Mouse (Mus musculus): Measurements from ENCODE around the gene Oas2. TPM values are rescaled to one million over a fixed set of nuclear protein-coding genes. Genes with fewer than 3 reads are reported as not detected.

The Oas2 gene
- polyA plus RNA-seq, 1 experiment = 25.1 TPM

GRCm38 (mm10) chr5:120692034-120692433, 57.6 kb downstream of the Oas2 start:
- Histone ChIP-seq H3K4me3 (replicated peaks; ENCODE audit: control insufficient read depth, low read depth, low read length) (no peak overlapping the region), H3K27ac (ENCODE audit: control insufficient read depth, insufficient read depth, low read depth, low read length, poor library complexity) (no peak overlapping the region), H3K4me1 (ENCODE audit: control insufficient read depth, insufficient read depth, low read length) (peaks cover 6% of the 10 kb centered on the region)
- 76% methylated on average over 19 of the region's 19 CpGs for WGBS
- TF ChIP-seq CTCF (IDR thresholded peaks at IDR 0.05; ENCODE audit: control insufficient read depth, insufficient read depth, low read length) (no peak), POLR2A (IDR thresholded peaks at IDR 0.05; ENCODE audit: borderline replicate concordance, control insufficient read depth, low read depth, low read length) (no peak)

GRCm38 (mm10) chr5:120690417-120690816, 59.2 kb downstream of the Oas2 start:
- WGBS = 70% methylated on average over 4 of the region's 4 CpGs
- Histone ChIP-seq H3K27ac (ENCODE audit: control insufficient read depth, insufficient read depth, low read depth, low read length, poor library complexity) (peak overlapping the region; percentile 71), H3K4me1 (ENCODE audit: control insufficient read depth, insufficient read depth, low read length) (peaks cover 4% of the 10 kb centered on the region), H3K4me3 (replicated peaks; ENCODE audit: control insufficient read depth, low read depth, low read length) (no peak overlapping the region)
- TF ChIP-seq POLR2A (IDR thresholded peaks at IDR 0.05; ENCODE audit: borderline replicate concordance, control insufficient read depth, low read depth, low read length) (no peak), CTCF (IDR thresholded peaks at IDR 0.05; ENCODE audit: control insufficient read depth, insufficient read depth, low read length) (no peak)

GRCm38 (mm10) chr5:120688434-120688833, 61.2 kb downstream of the Oas2 start:
- WGBS = 4% methylated on average over 4 of the region's 4 CpGs
- H3K27ac ChIP-seq (ENCODE audit: control insufficient read depth, insufficient read depth, low read depth, low read length, poor library complexity) = no peak overlapping the region
- peaks cover 4% of the 10 kb centered on the region for H3K4me1 ChIP-seq (ENCODE audit: control insufficient read depth, insufficient read depth, low read length)
- no peak overlapping the region for H3K4me3 ChIP-seq (replicated peaks; ENCODE audit: control insufficient read depth, low read depth, low read length)
- TF ChIP-seq CTCF (IDR thresholded peaks at IDR 0.05; ENCODE audit: control insufficient read depth, insufficient read depth, low read length) = no peak

- Histone ChIP-seq H3K27ac (ENCODE audit: control insufficient read depth, insufficient read depth, low read depth, low read length, poor library complexity) (peak overlapping the region; percentile 19), H3K4me1 (ENCODE audit: control insufficient read depth, insufficient read depth, low read length) (peaks cover 4% of the 10 kb centered on the region), H3K4me3 (replicated peaks; ENCODE audit: control insufficient read depth, low read depth, low read length) (no peak overlapping the region)
- WGBS = 63% methylated on average over 5 of the region's 5 CpGs
- TF ChIP-seq POLR2A (IDR thresholded peaks at IDR 0.05; ENCODE audit: borderline replicate concordance, control insufficient read depth, low read depth, low read length) = no peak
- TF ChIP-seq CTCF (IDR thresholded peaks at IDR 0.05; ENCODE audit: control insufficient read depth, insufficient read depth, low read length) = 0 out of 2 replicates have a peak, but pooled peaks have one; percentile 6
Measured at GRCm38 (mm10) chr5:120687897-120688296, 61.8 kb downstream of the Oas2 start.

GRCm38 (mm10) chr5:120687484-120687851, 62.2 kb downstream of the Oas2 start:
- peaks cover 4% of the 10 kb centered on the region for H3K4me1 ChIP-seq (ENCODE audit: control insufficient read depth, insufficient read depth, low read length)
- H3K4me3 ChIP-seq (replicated peaks; ENCODE audit: control insufficient read depth, low read depth, low read length) = no peak overlapping the region
- H3K27ac ChIP-seq (ENCODE audit: control insufficient read depth, insufficient read depth, low read depth, low read length, poor library complexity) = peak overlapping the region; percentile 16; the same call in 1 of the 2 replicates
- 56% methylated on average over 3 of the region's 3 CpGs for WGBS
- no peak for TF ChIP-seq CTCF (IDR thresholded peaks at IDR 0.05; ENCODE audit: control insufficient read depth, insufficient read depth, low read length)
- TF ChIP-seq POLR2A (IDR thresholded peaks at IDR 0.05; ENCODE audit: borderline replicate concordance, control insufficient read depth, low read depth, low read length) = no peak

DNA sequence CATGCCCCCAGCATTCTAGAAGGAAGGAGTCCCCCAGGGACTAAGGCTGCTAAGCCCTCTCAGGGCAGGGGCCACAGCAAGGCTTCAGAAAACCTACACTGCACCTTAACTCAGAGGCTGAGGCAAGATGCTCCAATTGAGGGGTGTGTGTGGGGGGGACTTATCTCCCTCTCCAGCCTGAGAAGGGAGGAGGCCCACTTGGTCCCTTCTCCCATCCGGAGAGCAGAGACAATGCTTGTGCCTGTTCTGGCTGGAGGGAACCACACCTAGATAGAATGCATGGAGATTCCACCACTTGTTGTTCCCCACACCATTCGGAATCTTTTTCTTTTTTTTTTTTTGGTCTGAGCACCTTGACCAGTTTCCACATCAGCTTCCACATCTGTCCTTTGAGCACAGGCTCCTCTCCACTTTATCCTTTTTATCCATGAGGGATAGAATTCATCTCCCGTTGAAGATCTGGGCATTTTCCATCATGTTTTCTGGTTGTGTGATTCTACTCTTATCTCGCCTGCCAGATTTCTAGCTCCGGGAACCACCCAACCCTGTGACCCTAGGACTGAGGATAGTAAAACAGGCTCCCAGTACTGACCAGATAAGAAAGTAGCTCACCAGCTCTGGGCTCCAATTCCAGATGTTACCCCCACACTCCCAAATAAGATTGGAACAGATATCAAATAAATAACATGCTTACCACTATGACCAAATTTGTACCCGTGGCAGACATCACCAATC, 62.7 kb downstream of the Oas2 start:
- TF ChIP-seq POLR2A (IDR thresholded peaks at IDR 0.05; ENCODE audit: borderline replicate concordance, control insufficient read depth, low read depth, low read length) = no peak
- TF ChIP-seq CTCF (IDR thresholded peaks at IDR 0.05; ENCODE audit: control insufficient read depth, insufficient read depth, low read length) = no peak
- 62% methylated on average over 6 of the region's 6 CpGs for WGBS
- H3K4me3 ChIP-seq (replicated peaks; ENCODE audit: control insufficient read depth, low read depth, low read length) = no peak overlapping the region
- peaks cover 4% of the 10 kb centered on the region for H3K4me1 ChIP-seq (ENCODE audit: control insufficient read depth, insufficient read depth, low read length)
- H3K27ac ChIP-seq (ENCODE audit: control insufficient read depth, insufficient read depth, low read depth, low read length, poor library complexity) = no peak overlapping the region

GRCm38 (mm10) chr5:120685678-120686077, 64.0 kb downstream of the Oas2 start:
- TF ChIP-seq POLR2A (IDR thresholded peaks at IDR 0.05; ENCODE audit: borderline replicate concordance, control insufficient read depth, low read depth, low read length) = no peak
- TF ChIP-seq CTCF (IDR thresholded peaks at IDR 0.05; ENCODE audit: control insufficient read depth, insufficient read depth, low read length) = no peak
- Histone ChIP-seq H3K4me3 (replicated peaks; ENCODE audit: control insufficient read depth, low read depth, low read length) (no peak overlapping the region), H3K4me1 (ENCODE audit: control insufficient read depth, insufficient read depth, low read length) (peaks cover 2% of the 10 kb centered on the region), H3K27ac (ENCODE audit: control insufficient read depth, insufficient read depth, low read depth, low read length, poor library complexity) (no peak overlapping the region)
- WGBS = 49% methylated on average over 8 of the region's 8 CpGs

DNA sequence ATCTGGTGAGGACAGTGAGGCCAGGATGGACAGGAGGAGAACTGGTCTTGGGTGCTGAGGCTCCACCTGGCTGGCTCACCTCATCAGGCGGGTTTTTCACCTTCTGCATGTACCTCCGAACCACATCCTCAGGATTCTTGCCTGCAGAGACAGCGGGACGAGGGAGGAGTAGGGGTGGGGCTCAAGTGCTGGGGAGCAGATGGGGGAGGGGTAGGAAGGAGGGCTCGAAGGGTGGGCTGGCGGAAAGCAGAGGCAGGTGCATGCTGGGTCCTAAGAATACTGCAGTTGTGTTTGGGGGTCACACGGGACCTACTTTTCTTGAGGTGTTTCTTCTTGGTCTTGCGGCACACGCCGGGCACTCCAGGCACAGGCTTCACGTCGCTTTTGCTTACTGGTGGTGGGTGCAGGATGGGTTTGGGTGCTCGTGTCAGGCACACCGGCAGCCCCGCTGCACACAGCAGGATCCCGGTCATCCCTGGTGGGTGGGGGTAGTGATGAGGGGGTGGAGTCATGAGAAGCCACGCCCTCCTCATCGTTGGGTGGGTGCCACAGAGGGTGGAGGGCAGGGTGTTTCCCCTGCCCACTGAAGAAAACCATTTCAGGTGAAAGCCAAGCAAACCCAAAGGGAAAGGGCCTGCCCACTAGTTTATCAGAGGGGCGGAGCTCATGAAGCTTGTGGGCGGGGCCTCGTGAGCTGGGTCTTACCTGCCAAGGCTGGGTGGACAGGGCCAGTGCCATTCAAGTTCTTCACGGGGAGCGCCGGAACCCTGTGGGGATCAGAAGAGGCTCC, 66.5 kb downstream of the Oas2 start:
- peaks cover 2% of the 10 kb centered on the region for H3K4me1 ChIP-seq (ENCODE audit: control insufficient read depth, insufficient read depth, low read length)
- H3K4me3 ChIP-seq (replicated peaks; ENCODE audit: control insufficient read depth, low read depth, low read length) = no peak overlapping the region
- 20% methylated on average over 24 of the region's 24 CpGs for WGBS
- no peak overlapping the region for H3K27ac ChIP-seq (ENCODE audit: control insufficient read depth, insufficient read depth, low read depth, low read length, poor library complexity)
- no peak for TF ChIP-seq CTCF (IDR thresholded peaks at IDR 0.05; ENCODE audit: control insufficient read depth, insufficient read depth, low read length)
- no peak for TF ChIP-seq POLR2A (IDR thresholded peaks at IDR 0.05; ENCODE audit: borderline replicate concordance, control insufficient read depth, low read depth, low read length)

Data from bone marrow, adult 2 months (tissue).